Mouse (Mus musculus) liver, adult 2 months (tissue): ENCODE measurements around the gene Sp140. TPM values are rescaled to one million over a fixed set of nuclear protein-coding genes. Genes with fewer than 3 reads are reported as not detected.
"Not testable (repeated sequence)": the region's sequence is repeated elsewhere in the genome, so short reads cannot be mapped to it uniquely, and the experiment has no call there.

Source experiments
- DNase-seq: peaks from one replicate; pipeline ENCODE4 v3.0.0-alpha.2; 2011; ENCODE audit warnings: low read depth, low spot score; ENCODE audit errors: extremely low read depth
- H3K27ac ChIP-seq: fragments of 200-500 bp; replicated peaks from 2 replicates; pipeline ENCODE4 v1.5.1; 2012; ENCODE audit warnings: low read depth, mild to moderate bottlenecking, control low read depth, inconsistent platforms, low read length; ENCODE audit not compliant: insufficient read depth
- H3K27me3 ChIP-seq: fragments of 200-500 bp; 2 replicates; pipeline ENCODE4 v1.6.1; 2012; ENCODE audit warnings: mild to moderate bottlenecking, moderate library complexity, low read length, inconsistent platforms; ENCODE audit not compliant: control insufficient read depth, insufficient read depth
- H3K36me3 ChIP-seq: fragments of 200-500 bp; 2 replicates; pipeline ENCODE4 v1.6.1; 2012; ENCODE audit warnings: low read length, inconsistent platforms; ENCODE audit not compliant: control insufficient read depth, insufficient read depth
- H3K4me1 ChIP-seq: fragments of 200-500 bp; 2 replicates; pipeline ENCODE4 v1.6.1; 2011; ENCODE audit warnings: low read length; ENCODE audit not compliant: control insufficient read depth, insufficient read depth
- H3K4me3 ChIP-seq: fragments of 200-500 bp; 2 replicates; pipeline ENCODE4 v1.5.1; 2011; ENCODE audit warnings: low read depth, mild to moderate bottlenecking, control low read depth, low read length, moderate library complexity; ENCODE audit not compliant: insufficient read depth
- H3K79me2 ChIP-seq: fragments of 200-500 bp; 2 replicates; pipeline ENCODE4 v1.6.1; 2012; ENCODE audit warnings: inconsistent platforms, mild to moderate bottlenecking, low read length, moderate library complexity; ENCODE audit not compliant: control insufficient read depth, insufficient read depth
- H3K9ac ChIP-seq: fragments of 200-500 bp; 2 replicates; pipeline ENCODE4 v1.6.1; 2012; ENCODE audit warnings: low read depth, mild to moderate bottlenecking, control low read depth, inconsistent platforms, low read length
- WGBS: fragments of 180-500 bp; shearing (Covaris S2); methylation state at CpG from one replicate; pipeline ENCODE4 v1.1.7; 2018; 5-methylcytosine and 5-hydroxymethylcytosine counted together
- polyA plus RNA-seq: library from polyadenylated mRNA; depleted of rRNA; stranded (reverse); fragments of >200 nt; gene quantifications from 2 replicates; pipeline ENCODE4 v1.2.3, GENCODE M21; 2012; rRNA removed
- total RNA-seq: library from RNA; depleted of rRNA; stranded (reverse); fragments of >200 nt; gene quantifications from 2 replicates; pipeline ENCODE4 v1.2.3, GENCODE M21; 2014; rRNA removed

Gene Sp140
- total RNA-seq, result 3.5 and 4.9 TPM in 2 replicates
- 1.3 TPM in 2 replicates for polyA plus RNA-seq

DNA sequence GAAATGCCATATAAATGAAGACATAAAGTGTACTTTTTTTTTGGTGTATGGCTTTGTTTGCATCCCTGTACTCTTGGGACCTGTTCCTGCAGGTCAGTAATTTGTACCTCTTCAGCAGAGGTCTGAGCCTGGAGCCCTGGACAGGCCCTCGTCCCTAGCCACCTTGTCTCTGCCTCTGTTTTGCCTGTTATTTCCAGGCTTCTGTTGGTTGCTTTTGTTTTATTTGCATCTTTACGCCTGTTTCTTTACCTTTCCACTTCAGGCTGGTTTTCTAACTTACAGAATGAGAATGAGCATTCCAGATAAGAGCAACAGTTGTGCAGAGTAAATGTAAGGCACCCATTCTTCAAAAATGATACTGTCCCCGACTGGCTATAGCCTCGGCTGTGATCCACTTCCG is at the start of gene Sp140:
Gene Sp140 (plus strand): TSS at position 301 of the 400 bp plus-strand sequence.
- not testable (repeated sequence) for H3K4me1 ChIP-seq, H3K27ac ChIP-seq, H3K36me3 ChIP-seq, H3K79me2 ChIP-seq, DNase-seq, H3K27me3 ChIP-seq, H3K9ac ChIP-seq
- WGBS, result 57% methylated on average over 1 of the region's 5 CpGs
- H3K4me3 ChIP-seq, result 0 out of 2 replicates have a peak within 1 kb of the TSS, but pooled peaks have one; percentile 3

DNA sequence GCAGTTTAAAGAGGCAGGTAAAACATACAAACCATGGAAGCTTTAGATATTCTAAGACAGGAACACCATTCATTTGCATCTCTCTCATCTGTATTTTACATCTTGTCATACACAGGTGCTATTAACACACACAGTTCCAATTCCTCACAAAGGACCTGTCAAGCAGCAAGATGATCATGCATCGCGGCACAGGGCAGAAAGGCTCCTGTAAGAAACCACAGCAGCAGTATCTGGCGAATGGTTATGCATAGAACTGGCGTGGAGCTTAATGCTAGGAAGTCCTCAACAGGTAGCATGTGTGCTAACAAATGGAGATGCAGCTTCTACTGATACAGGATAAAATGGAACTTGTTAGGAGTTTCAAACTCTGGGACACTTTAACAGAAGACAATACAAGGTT is 44.9 kb upstream of the Sp140 start:
- not testable (repeated sequence) for H3K4me1 ChIP-seq, H3K9ac ChIP-seq, DNase-seq, H3K36me3 ChIP-seq, H3K79me2 ChIP-seq, H3K27me3 ChIP-seq, H3K4me3 ChIP-seq, H3K27ac ChIP-seq
- WGBS, result 76% methylated on average over 4 of the region's 4 CpGs

DNA sequence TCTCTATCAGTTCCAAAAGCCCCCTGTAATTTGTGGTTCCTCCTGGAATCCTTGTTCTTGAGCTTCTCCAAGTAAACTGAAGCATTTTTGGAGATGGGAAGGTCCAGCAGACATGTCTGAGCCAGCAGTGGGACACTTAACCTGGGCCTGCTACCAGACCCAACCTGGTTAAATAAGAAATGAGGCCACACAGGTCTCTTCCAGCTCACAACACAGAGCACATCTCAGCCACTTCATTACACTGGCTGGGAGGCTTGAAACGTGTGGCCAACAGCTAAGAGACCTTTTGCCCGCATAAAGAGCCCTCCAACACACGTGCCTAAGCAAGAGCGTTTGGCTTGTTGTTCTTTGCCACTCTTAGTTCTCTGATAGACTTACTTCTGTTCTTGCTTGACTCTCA is 26.6 kb upstream of the Sp140 start:
- 72% methylated on average over 4 of the region's 4 CpGs for whole genome bisulfite sequencing

DNA sequence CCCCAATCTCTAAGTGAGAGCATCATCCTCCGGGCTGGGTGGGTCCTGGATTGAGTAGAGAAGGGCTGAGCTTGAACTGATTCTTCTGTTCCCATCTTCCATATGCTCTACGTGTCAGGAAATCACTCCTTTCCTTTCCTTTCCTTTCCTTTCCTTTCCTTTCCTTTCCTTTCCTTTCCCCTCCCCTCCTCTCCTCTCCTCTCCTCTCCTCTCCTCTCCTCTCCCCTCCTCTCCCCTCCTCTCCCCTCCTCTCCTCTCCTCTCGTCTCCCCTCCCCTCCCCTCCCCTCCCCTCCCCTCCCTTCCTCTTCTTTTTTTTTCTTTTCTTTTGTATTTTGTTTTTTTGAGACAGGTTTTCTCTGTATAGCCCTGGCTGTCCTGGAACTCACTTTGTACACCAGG is 24.8 kb upstream of the Sp140 start, which contains the start of gene G530012D18Rik:
Gene G530012D18Rik (plus strand): TSS at position 301 of the 400 bp plus-strand sequence.
- H3K4me3 ChIP-seq, H3K4me1 ChIP-seq, H3K9ac ChIP-seq, H3K27me3 ChIP-seq, H3K27ac ChIP-seq, H3K79me2 ChIP-seq, DNase-seq, H3K36me3 ChIP-seq: not testable (repeated sequence)
- WGBS, result 67% methylated on average over 2 of the region's 3 CpGs

More for the DNA sequence above, 26.6 kb upstream of the Sp140 start:
- H3K9ac ChIP-seq, H3K36me3 ChIP-seq, H3K79me2 ChIP-seq, H3K27me3 ChIP-seq, H3K27ac ChIP-seq, DNase-seq, H3K4me3 ChIP-seq, H3K4me1 ChIP-seq: not testable (repeated sequence)

DNA sequence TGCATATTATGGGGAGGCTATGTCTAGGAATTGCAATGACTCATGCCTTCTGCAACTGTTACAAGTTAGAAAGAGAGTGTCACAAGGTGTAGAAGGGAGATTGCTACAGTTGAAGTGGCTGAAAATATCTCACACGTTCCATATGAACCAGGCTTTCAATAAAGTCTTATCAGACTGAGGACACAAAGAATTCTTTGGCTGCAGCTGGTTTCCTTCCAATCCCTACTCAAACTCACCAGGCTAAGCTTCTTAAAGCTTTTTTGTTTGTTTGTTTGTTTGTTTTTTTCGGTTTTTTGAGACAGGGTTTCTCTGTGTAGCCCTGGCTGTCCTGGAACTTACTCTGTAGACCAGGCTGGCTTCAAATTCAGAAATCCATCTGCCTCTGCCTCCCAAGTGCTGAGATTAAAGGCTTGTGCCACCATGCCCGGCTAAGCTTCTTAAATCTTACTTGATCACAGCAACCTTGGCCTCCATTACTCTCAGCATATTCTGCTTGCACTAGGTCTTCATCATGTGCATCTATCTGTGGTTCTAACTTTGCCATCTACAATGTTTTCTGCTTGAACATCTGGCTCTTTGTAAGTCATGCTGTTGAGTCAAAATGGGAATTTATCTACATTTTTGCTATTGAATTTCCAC is 21.7 kb upstream of the Sp140 start:
- 53% methylated on average over 3 of the region's 3 CpGs for WGBS
- not testable (repeated sequence) for H3K36me3 ChIP-seq, H3K9ac ChIP-seq, DNase-seq, H3K79me2 ChIP-seq, H3K4me3 ChIP-seq, H3K27ac ChIP-seq, H3K27me3 ChIP-seq, H3K4me1 ChIP-seq

DNA sequence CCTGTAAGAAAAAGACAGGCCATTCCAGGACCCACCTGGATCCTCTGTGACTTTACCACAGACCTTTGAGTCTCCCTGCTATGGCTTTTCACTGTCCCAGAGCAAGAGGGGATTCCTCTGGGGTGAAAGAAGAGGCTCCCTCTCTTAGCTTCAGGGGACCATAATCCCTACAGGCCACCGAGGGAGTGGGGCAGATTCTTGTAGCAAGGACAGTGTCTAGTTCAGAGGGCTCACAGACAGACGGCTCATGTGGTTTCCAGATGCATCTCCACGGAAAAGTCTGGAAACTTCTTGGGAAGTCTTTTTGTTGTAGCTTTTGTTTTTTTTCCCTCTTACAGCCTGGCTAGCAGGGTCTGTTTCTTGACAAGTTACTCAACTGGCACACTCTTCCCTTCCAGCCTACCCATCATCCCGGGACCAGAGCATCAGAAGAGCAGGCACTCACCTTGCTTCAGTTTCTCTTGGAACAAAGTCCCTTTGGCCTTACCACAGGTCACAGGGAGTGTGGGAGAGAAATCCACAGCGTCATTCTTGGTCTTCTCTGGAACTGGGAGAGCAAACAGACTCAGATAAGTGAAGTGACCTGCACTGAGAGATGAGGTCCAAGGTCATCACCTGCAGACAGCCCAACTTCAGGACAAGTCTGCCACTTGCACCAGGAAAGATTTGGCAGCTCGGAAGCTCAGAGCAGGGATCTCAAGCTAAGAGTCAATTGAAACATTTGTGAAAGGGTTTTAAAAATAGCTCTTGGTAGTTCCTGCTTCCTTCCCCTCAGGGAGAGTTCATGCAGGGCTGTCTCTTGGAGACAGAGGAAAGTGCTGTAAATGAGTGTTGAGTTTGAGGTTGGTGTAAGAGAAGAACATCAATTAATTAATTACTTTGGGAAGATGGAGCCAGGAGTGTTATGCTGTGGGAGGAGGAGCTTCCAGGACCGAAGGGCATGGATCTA is 20.7 kb upstream of the Sp140 start:
- not testable (repeated sequence) for H3K27ac ChIP-seq, H3K9ac ChIP-seq, H3K4me1 ChIP-seq, H3K79me2 ChIP-seq, H3K36me3 ChIP-seq, DNase-seq, H3K4me3 ChIP-seq, H3K27me3 ChIP-seq
- 47% methylated on average over 6 of the region's 7 CpGs for WGBS

DNA sequence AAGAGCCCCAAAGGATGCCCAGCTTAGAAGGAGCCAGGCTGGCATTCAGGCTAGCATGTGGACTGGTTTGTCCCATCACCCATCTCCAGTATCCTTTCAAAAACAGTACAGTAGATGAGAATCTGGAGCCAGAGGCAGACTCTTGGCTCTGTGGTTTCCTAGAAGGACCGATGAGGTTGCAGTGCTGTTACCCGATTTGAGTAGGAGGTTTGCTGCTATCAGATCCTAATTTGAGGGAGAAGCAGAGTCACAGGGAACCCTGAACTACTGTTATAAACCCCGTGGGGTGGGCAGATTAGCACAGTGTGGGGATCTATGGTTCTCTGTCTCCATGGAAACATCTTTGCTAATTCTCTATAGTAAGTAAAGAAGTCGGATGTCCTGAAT is 20.0 kb upstream of the Sp140 start:
- not testable (repeated sequence) for H3K4me1 ChIP-seq, H3K9ac ChIP-seq, H3K27me3 ChIP-seq, H3K36me3 ChIP-seq, H3K4me3 ChIP-seq, H3K79me2 ChIP-seq, H3K27ac ChIP-seq, DNase-seq
- 55% methylated on average over 3 of the region's 4 CpGs for WGBS

DNA sequence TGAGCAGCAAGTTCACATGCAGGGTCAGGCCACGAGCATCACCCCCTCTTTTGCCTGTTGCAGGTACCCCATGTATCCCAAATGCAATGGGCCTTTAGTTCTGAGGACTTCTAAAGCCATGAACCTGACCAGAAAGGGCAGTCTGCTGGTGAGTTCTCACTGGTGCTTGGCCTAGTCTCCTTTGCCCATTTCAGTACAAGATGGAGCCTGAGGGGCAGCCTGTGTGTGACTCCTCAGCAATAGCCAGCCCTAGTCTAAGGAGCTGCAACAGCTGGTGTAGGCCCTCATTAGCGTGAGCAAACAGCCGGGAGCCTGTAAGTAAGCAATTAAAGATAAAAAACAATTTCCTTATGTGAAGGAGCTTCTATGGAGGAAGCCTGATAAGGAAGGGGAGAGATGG is 19.6 kb upstream of the Sp140 start:
- not testable (repeated sequence) for H3K9ac ChIP-seq, H3K79me2 ChIP-seq, DNase-seq, H3K4me1 ChIP-seq, H3K36me3 ChIP-seq, H3K27ac ChIP-seq, H3K27me3 ChIP-seq, H3K4me3 ChIP-seq
- 55% methylated on average over 3 of the region's 3 CpGs for WGBS

DNA sequence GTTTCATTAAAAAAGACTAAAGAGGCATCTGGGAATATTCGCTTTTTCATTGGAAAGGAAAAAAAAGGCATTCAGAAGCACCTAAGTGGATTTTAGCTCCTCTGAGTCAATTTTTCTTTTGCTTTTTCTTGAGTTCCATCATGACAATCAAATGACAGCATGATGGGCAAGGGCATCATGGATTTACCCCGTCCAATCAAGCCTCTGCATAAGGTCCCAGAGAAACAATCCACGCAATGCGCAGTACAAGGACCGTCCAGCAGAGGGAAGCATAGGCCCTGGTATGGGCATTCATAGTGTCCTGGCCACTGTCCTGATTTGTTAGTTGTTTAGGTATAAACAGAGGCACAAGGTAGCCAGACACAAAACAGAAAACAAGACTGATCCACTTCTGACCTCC is 18.7 kb upstream of the Sp140 start:
- WGBS, result 29% methylated on average over 5 of the region's 5 CpGs
- H3K36me3 ChIP-seq, H3K4me3 ChIP-seq, DNase-seq, H3K27ac ChIP-seq, H3K9ac ChIP-seq, H3K4me1 ChIP-seq, H3K27me3 ChIP-seq, H3K79me2 ChIP-seq: not testable (repeated sequence)
